Mouse (Mus musculus) c-Kit-positive CD71-negative TER-119-negative erythroid progenitor cells, embryonic 14.5 days (primary cell): ENCODE data around the gene Maco1.

ENCODE experiments used
- DNase-seq: peaks from one replicate; pipeline ENCODE4 v3.0.0-alpha.2; 2013; ENCODE audit warnings: low read depth

The Maco1 gene

GRCm38 (mm10) chr4:134853259-134853636 is at the start of gene Maco1:
Gene Maco1, minus strand, starts transcription at chr4:134853345.
- DNase-seq = peak; percentile 96

DNA sequence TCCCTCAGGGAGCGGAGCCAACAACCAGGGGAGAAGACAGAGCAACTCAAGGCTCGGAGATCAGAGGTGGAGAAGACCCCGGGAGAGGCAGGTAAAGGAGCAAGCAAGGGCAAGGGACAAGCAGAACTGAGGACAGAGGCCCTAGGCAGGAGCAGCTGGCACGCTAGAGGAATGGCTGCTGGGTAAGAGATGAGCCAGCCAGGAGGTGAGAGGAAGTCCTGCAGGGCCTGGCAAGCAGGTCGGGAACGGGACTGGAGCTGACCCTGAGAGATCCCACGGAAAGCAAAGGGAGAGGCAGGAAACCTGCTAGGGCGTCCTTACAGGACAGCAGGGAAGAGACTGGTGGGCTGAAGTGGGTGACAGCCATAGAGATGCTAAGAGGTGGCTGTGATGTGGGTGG is 48.0 kb upstream of the Maco1 start:
- no peak for DNase-seq

DNA sequence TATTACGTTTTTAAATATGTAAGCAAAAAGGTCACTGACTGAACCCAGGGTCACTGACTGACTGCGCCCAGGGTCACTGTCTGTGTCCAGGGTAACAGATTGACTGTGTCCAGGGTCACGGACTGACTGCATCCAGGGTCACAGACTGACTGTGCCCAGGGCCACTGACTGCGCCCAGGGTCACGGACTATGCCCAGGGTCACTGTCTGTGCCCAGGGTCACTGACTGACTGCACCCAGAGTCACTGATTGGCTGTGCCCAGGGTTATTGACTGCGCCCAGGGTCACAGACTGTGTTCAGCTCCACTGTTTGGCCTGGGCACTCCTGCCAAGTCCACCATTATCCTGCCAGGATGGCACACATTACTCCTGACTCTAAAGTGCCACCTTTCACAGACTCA is 44.1 kb upstream of the Maco1 start:
- DNase-seq = no peak

GRCm38 (mm10) chr4:134892096-134892495 is 39.0 kb upstream of the Maco1 start:
- DNase-seq = no peak

DNA sequence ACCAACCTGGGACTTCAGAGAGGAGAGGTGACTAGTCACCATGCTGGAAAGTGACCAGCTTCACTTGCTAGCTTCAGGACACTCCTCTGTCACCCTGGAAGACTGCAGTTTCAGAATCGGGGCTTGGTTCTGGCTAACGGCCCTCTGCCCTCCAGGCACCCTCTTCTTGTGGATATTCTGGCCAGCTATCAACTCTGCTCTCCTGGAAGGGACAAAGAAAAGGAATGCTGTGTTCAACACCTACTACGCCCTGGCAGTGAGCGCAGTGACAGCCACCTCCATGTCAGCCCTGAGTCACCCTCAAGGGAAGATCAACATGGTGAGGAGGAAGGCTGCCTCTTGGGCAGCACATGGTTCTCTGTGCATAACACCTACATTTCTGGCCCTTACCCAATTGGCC is 31.2 kb upstream of the Maco1 start:
- no peak for DNase-seq

DNA sequence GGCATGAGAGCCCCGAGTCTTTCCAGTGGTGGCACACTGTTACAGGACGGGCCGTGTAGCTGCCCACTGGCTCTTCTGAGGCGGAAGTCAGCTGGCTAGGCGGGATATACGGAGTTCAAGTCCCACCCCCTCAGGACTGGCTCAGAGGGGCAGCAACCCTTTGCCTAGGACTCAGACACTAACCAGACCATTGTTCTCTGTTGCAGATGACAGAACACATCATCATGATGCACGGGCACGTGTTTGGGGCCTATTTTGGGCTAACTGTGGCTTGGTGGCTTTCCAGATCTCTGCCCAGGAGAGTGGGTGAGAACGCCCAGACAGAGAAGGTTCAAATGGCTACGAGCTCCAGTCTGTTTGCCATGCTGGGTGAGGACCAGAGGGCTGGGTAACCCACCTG is 30.7 kb upstream of the Maco1 start:
- no peak for DNase-seq

GRCm38 (mm10) chr4:134883266-134883665 is 30.1 kb upstream of the Maco1 start:
- DNase-seq = no peak

DNA sequence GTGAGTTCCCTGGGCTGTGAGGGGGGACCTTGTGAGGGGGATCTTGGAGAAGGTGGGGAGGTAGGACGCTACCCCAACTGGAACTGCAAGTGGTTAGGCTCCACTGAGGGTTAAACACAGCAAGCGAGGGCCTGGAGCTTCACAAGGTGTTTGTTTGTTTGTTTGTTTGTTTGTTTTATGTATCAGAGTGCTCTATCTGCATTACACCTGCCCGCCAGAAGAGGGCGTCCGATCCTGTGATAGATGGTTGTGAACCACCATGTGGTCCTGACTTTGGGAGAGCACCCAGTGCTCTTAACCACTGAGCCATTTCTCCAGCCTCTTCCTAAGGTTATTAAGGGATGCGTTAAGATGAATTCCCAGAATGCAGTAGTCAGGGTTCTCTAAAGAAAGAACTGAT is 26.9 kb upstream of the Maco1 start:
- DNase-seq = no peak

DNA sequence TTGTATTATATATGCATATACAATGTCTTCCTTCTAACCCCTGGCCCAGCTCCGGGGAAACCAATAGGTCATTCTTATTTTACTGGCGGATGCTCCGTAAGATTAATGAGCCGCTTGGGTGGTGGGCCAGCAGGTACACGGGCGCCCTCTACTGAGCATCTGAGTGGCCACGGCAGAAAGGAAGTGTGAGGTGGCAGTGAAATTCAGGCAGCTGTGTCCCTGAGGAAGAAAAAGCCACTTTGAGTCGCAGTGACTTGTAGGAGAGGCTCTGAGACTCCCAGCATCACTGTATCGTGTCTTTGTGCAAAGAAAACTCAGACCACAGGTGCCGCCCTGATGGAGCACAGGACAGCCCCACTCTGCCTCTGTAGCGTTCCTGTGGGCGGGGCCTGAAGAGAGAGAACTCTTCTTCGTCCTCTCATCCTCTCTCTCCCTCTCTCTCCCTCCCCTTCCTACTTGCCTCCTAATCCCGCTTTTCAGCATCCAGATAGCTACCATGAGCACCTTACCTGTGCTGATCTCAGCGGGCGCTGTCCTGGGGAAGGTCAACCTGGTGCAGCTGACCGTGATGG is 26.4 kb upstream of the Maco1 start:
- DNase-seq = peak; percentile 66

DNA sequence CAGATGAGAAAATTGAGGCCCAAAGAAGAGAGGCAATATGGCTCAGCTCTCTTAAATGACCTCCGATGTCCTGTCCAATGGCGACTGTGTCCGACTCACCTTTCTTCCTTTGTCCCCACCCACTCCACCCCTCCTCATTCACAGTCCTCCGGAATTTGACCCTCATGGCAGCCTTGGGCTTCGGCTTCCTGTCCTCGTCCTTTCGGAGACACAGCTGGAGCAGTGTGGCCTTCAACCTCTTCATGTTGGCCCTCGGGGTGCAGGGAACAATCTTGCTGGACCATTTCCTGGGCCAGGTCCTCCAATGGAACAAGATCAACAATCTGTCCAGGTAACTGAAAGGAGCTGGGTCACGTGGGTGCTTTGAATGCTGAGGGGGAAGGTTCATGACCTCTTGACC is 23.0 kb upstream of the Maco1 start:
- no peak for DNase-seq

DNA sequence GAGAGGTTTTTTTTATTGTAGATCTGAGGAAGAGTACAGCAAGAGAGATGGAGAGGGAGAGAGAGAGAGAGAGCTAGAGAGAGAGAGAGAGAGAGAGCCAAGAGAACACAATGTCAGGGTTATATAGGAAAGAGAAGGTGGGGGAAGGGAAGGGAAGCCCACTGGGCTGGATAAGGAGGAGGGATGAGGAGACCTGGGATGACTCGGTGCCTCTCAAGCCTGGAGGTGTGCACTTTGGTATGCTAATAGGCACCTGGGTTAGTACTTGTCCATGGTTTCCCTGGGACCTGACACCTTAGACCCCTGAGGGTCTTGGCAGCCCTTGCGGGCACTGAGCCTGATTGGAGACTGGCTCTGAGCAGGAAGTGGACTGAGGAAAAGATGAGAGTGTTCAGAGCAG is 18.8 kb upstream of the Maco1 start:
- DNase-seq = no peak

- DNase-seq = no peak
These were observed 18.3 kb upstream of the Maco1 start for GRCm38 (mm10) chr4:134871477-134871876.

GRCm38 (mm10) chr4:134869815-134870375 is 16.8 kb upstream of the Maco1 start:
- no peak for DNase-seq

DNA sequence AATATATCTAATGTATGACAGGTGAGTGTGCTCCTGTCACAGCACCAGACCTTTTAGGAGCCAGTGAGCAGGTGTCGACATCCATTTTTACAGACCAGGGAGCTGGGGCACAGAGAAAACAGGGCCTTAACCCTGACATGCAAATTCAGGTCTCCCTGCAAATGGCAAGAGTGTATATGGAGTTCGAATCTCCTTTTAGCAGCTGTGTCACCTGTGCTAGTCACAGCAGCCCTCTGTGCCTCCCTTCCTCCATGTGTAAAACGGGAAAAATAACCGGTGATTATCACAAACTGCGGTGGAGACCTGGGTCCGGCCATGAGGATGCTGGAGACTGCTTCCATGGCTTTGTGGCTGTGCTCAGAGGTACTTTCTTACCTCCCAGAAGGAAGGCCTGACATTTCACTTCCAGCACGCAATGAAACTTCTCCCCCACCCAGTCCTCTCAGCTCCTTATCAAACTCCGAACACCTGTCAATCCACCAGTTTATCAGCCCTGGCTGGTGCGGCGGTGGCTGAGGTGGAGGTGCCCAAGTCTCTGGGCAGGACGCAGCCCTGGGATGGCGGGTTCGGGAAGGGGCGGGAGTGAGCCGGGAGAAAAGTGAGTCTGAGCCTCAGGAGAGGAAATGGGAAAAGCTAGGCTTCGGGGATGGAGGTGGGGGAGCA is 16.1 kb upstream of the Maco1 start:
- DNase-seq = no peak

DNA sequence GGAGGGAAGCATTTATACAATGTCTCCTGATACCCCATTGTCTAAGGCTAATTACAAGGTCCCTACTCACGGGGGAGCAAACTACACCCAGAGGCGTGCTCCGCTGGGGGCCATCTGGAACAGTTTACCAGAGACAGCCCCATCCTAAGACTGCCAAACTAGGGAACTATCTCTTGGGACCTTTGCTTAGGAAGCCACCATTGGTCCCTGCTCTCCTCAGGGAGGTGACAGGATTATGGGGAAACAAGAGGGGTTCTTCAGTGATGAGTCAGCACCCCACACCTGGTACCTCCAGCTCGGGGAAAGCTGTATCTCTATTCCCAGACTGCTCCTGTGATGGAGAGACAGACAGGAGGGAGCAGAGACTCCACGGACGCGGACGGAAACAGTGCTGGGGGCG is 15.3 kb upstream of the Maco1 start:
- DNase-seq = no peak

- DNase-seq = no peak
These were observed 14.9 kb upstream of the Maco1 start for GRCm38 (mm10) chr4:134868065-134868464.

- DNase-seq = no peak
These were observed 14.5 kb upstream of the Maco1 start for GRCm38 (mm10) chr4:134867661-134868060.

GRCm38 (mm10) chr4:134867213-134867612 is 14.1 kb upstream of the Maco1 start:
- DNase-seq = no peak

DNA sequence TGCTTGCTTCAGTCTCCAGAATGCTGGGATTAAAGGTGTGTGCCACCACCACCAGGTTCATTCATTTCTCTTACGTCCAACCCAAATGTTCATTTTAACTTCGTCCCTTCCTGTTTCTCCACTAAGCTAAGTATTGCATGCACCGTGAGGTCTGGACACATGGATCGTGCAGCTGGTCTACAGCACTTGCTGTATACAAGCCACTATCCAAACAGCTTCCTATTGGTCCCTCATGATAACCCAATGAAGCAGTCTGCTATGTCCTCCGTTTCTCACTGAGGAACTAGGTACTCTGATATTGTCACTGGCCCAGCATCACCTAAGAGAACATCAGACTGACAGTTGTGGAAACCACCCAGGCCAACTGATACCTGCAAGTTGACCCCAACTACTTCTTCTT is 12.6 kb upstream of the Maco1 start:
- no peak for DNase-seq

DNA sequence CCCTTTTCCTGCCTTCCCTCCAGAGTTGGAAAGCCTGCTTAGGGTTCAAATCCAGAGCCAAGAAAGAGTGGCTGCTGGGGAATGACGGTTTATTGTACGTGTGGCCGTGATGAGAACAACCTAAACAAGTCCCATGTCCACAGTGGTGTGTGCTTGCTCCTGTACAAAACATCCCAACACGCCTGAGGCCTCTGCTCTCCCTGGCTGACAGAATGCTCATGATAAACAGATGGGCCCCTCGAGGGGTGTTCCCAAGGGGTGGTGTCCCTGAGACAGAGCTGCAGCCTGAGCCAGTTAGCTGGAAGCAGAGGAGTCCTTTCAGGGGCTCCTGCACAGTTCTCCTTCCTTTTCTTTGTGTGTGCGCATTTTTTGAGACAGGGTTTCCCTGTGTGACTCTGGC is 12.2 kb upstream of the Maco1 start:
- no peak for DNase-seq

DNA sequence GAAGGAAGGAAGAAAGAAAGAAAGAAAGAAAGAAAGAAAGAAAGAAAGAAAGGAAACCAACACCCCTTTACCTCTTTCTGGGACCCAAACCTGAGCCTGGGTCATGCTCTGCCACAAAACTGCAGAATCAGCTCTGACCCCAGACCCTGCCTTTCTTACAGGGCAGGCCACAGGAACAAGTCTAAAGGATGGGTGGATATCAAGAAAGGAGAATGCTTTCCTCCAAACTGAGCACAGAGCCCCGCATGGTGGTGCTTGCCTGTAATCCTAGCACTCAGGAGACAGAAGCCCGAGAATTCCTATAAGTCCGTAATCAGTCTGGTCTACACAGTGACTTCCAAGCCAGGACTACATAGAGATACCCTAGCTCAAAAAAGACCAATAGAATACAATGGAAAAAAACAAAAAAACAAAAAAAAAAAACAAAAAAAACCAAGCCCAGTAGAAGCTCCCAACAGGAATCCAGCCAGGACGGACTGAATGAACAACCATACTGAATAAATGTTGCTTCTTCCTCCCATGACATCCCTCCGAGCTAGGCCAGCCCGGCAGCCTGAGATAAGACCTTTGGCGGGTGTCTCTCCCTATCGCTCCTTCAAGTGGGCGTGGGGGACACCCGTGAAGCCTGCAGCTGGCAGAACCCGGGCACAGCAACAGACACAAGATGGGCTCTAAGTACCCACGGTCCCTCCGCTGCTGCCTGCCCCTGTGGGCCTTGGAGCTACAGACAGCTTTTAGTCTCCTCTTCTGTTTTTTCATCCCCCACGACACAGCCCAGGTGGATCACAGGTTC is 11.0 kb upstream of the Maco1 start, which contains the start of gene Rhd:
Gene Rhd, plus strand, starts transcription at position 600 of the 793 bp plus-strand sequence.
- DNase-seq = no peak

- DNase-seq = no peak
These were observed 9.9 kb upstream of the Maco1 start for GRCm38 (mm10) chr4:134862996-134863395.

DNA sequence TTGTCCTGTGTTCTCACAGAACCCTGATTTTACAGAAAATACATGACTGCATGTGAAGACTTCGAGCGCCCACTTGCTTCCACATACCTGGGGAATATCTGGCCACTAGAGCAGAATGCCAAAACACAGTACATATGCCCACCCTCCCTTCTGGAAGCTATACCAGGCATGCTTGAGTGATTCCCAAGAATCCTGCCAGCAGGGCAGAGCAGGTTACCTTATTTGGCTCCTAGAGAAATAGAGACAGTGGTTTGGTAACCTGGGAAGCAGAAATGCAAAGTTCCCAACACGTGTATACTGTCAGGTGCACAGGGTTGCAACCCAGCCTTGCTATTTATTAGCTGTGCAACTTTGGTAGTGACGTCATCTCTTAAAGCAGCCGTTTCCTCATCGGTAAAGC is 8.7 kb upstream of the Maco1 start:
- DNase-seq = no peak
